Comparison of ENCODE assay signal across 37 mouse cellular contexts in the genomic region with DNA sequence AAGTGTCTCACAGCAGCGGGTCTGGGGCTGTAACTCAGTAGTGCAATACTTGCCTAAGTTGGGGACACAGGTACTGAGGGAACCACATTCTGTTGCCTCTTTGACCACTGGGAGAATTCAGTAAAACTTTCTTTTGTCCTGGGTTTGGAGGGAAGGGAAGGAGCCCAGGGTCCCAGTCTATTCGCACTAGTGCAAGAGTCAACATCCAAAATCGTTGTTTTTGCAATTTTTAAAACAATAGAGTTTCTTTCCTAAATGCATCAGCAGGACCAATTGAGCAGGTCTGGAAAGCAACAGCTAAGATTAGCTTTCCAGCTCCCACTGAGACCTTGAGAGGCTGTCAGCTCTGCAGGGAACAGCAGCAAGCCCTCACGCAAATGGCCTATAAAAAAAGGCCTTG. TPM values are rescaled to one million over a fixed set of nuclear protein-coding genes. Genes with fewer than 3 reads are reported as not detected.
"Had no signal": no experiment of that assay in that cellular context is flagged by ENCODE, and none has a peak within 500 bp of the region (broad histone marks: within the 10 kb centered on the region; RNA-seq: fewer than 3 reads in every experiment).

No protein-coding gene starts in this region.

- H3K4me2 ChIP-seq: hindbrain, embryonic 12.5 days; hindbrain, embryonic 15.5 days; kidney, embryonic 15.5 days; limb, embryonic 13.5 days; limb, embryonic 15.5 days; liver, embryonic 12.5 days had no signal

- H3K9me3 ChIP-seq: hindbrain, embryonic 10.5 days; hindbrain, embryonic 12.5 days; hindbrain, embryonic 15.5 days; kidney, embryonic 15.5 days; limb, embryonic 13.5 days; limb, embryonic 15.5 days; liver, embryonic 12.5 days had no signal

- H3K36me3 ChIP-seq: hindbrain, embryonic 10.5 days; hindbrain, embryonic 12.5 days; hindbrain, embryonic 15.5 days; kidney, embryonic 15.5 days; limb, embryonic 13.5 days; limb, embryonic 15.5 days; liver, embryonic 12.5 days had no signal

- H3K4me1 ChIP-seq: hindbrain, embryonic 12.5 days had no signal

- ATAC-seq: forebrain, postnatal 0 days; hindbrain, postnatal 0 days; liver, embryonic 12.5 days had no signal

- H3K4me3 ChIP-seq: hindbrain, embryonic 10.5 days; hindbrain, embryonic 12.5 days; hindbrain, embryonic 15.5 days; kidney, embryonic 15.5 days; limb, embryonic 13.5 days; limb, embryonic 15.5 days; liver, embryonic 12.5 days had no signal

- DNase-seq: forebrain, postnatal 0 days; gastrocnemius, postnatal 14 days; gastrocnemius, postnatal 36 days; heart, adult 18-20 months; heart, postnatal 14 days; heart, postnatal 4 days; kidney, adult 11 months; kidney, adult 2 months; kidney, adult 9 months; kidney, postnatal 14 days; layer of hippocampus, adult 9-11 months; layer of hippocampus, postnatal 36 days; left cerebral cortex, postnatal 4 days had no signal

- H3K27ac ChIP-seq: hindbrain, embryonic 10.5 days; hindbrain, embryonic 12.5 days; hindbrain, embryonic 15.5 days; hindbrain, postnatal 0 days; kidney, embryonic 15.5 days; kidney, postnatal 0 days; limb, embryonic 13.5 days; limb, embryonic 15.5 days; liver, embryonic 12.5 days; liver, embryonic 14.5 days had no signal

- H3K9ac ChIP-seq: forebrain, postnatal 0 days; hindbrain, embryonic 12.5 days; hindbrain, embryonic 15.5 days; kidney, embryonic 15.5 days; limb, embryonic 13.5 days; limb, embryonic 15.5 days; liver, embryonic 12.5 days; liver, embryonic 14.5 days had no signal

RNA-seq across cellular contexts. Expression of a gene that starts 28.9 kb away (rescaled TPM):
- total RNA-seq: gastrocnemius, adult 18-20 months; gastrocnemius, adult 8-10 months; gastrocnemius, postnatal 14 days; gastrocnemius, postnatal 36 days; heart, adult 18-20 months; heart, adult 8-10 months; heart, postnatal 14 days; heart, postnatal 4 days; hindbrain, postnatal 0 days; layer of hippocampus, adult 18-20 months; layer of hippocampus, adult 8-10 months; layer of hippocampus, postnatal 14 days; layer of hippocampus, postnatal 36 days; left cerebral cortex, adult 18-20 months; left cerebral cortex, adult 8-10 months; left cerebral cortex, postnatal 10 days; left cerebral cortex, postnatal 25 days; left cerebral cortex, postnatal 4 days; liver, adult 2 months had no signal
- polyA plus RNA-seq: heart, embryonic 14.5 days; heart, embryonic 16.5 days; hindbrain, postnatal 0 days; kidney, adult 2 months; kidney, postnatal 0 days; limb, embryonic 11.5 days; limb, embryonic 13.5 days; limb, embryonic 15.5 days had no signal
